Mouse (Mus musculus) stomach, postnatal 0 days (tissue): ENCODE measurements around the gene Krba1.

Source experiments
- CTCF ChIP-seq: IDR thresholded peaks from 2 replicates; pipeline ENCODE4 v1.5.1; 2016; ENCODE audit warnings: antibody characterized with exemption, low read depth, mild to moderate bottlenecking, moderate library complexity
- EP300 ChIP-seq: optimal IDR thresholded peaks from 2 replicates; pipeline ENCODE3; 2016; ENCODE audit warnings: antibody characterized with exemption

DNA sequence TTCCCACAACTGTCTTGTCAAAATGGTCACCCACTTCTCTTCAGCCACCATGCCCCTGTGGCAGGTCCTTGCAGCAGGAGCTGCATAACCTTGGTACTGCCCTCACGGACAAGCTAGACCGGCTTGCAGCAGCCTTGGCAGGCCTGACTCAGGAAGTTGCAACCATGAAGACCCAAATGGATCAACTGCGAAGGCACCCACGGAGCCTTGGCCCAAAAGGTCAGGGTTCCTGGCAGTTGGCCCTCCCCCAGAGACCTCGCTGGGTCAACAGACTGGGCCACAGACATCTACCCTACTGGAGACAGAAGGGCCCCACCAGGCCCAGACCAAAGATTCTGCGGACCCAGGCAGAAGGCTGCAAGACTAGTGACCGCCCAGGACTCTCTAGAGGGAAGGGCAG, 20.2 kb downstream of the Krba1 start:
- no peak for TF ChIP-seq CTCF
- TF ChIP-seq EP300 = no peak
